Mouse (Mus musculus): Measurements from ENCODE around the gene Lztfl1. TPM values are rescaled to one million over a fixed set of nuclear protein-coding genes. Genes with fewer than 3 reads are reported as not detected.
"Not testable (repeated sequence)": the region's sequence is repeated elsewhere in the genome, so short reads cannot be mapped to it uniquely, and the experiment has no call there.

The Lztfl1 gene
- total RNA-seq, 2 experiments from 2014 or later: 62.4 to 69.3 TPM

DNA sequence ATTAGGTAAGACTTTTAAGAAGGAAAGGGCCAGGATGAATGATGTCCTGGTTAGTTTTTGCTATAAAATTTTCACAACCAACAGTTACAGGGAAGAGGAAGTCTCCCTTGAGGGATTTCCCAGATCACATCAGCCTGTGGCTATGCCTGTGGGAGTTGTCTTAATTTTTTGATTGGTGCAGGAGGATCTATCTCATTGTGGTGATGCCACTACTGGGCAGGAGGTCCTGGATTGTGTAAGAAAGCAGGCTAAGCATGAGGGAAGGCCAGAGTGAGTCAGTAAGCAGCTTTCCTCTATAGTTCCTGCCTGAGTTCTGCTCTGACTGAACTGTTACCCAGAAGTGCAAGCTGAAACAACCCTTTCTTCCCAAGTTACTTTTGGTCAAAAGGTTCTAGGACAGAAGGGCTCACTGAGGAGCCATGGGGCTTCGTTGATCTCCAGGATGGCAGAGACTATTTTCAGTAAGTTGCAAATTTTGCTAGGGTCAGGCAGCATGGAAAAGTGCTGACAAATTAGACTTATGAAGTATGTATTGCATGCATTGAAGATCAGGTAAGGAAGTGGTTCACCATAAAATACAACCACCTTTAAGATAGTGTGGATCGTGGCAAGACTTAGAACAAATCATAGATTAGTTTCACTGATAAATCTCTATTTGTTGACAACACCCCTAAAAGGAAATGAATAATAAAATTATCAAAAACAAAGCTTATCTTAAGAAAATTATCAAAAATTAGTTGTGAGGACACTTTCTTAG is 5.4 kb upstream of the Lztfl1 start:
- TF ChIP-seq CTCF (conservative IDR thresholded peaks at IDR 0.05): no peak
- H3K4me3 ChIP-seq: no peak overlapping the region
- no peak for DNase-seq (ENCODE audit: low spot score in 2 of 2)
- no peak overlapping the region for H3K27ac ChIP-seq

- TF ChIP-seq CTCF (conservative IDR thresholded peaks at IDR 0.05): no peak
- peak overlapping the region; percentile 85; the same call in 1 of the 2 replicates for H3K4me3 ChIP-seq
- no peak overlapping the region for H3K27ac ChIP-seq
- no peak for DNase-seq (ENCODE audit: low spot score in 2 of 2)
These were observed 1.2 kb downstream of the Lztfl1 start for GRCm38 (mm10) chr9:123716301-123716700.

DNA sequence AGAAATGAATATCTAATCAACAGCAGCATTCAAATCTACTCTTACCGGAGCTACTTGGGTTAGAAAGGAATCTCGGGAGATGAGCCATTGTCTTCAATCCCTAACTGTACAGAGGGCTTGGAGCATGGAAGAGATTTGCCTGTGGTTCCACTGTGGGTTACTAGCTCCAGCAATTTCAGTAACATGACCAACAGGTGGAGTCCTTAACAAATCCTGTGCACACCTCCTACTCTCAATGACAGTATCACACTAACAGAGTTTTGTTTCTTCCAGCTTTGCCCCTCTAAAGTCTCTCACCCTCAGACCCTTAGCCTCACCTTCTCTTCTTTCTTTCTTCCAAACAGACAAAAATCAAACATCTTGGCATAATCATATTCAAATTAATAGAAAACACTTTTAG is 4.4 kb downstream of the Lztfl1 start:
- H3K27ac ChIP-seq: no peak overlapping the region
- DNase-seq (ENCODE audit: low spot score in 2 of 2): no peak
- TF ChIP-seq CTCF (conservative IDR thresholded peaks at IDR 0.05): peak; percentile 35
- no peak overlapping the region for H3K4me3 ChIP-seq

- no peak overlapping the region for H3K27ac ChIP-seq
- no peak for DNase-seq (ENCODE audit: low spot score in 2 of 2)
These were observed 8.3 kb downstream of the Lztfl1 start for GRCm38 (mm10) chr9:123709226-123709625.

DNA sequence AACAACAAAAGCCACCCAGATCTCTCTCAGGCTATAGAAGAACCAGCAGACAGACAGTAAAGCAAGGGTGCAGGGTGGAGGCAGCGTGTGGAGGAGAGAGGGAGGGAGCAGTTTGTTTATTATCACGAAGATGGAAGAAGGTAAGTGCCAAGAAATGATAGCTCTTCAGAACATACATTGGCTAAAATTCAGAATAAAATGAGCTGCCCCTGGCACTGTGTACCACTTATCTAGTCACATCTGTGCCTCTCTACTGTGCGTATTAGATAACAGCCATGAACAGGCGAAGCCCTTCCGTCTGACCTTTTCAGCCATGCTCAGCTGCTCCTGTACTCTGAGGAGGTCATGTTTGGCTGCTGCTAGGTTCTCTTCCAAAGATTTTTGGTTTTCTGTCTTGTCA is 15.7 kb downstream of the Lztfl1 start:
- no peak for DNase-seq (ENCODE audit: low spot score in 2 of 2)
- no peak for TF ChIP-seq CTCF (conservative IDR thresholded peaks at IDR 0.05)
- H3K27ac ChIP-seq: no peak overlapping the region
- H3K4me3 ChIP-seq: no peak overlapping the region

More at GRCm38 (mm10) chr9:123709226-123709625, 8.3 kb downstream of the Lztfl1 start:
- H3K4me3 ChIP-seq: no peak overlapping the region
- peak; percentile 64 for TF ChIP-seq CTCF (conservative IDR thresholded peaks at IDR 0.05)

- no peak for TF ChIP-seq CTCF (conservative IDR thresholded peaks at IDR 0.05)
- peak overlapping the region; percentile 47 for H3K27ac ChIP-seq
- no peak overlapping the region for H3K4me3 ChIP-seq
- DNase-seq (ENCODE audit: low spot score in 2 of 2): peak; percentile 42 to 49
These were observed 21.7 kb downstream of the Lztfl1 start for GRCm38 (mm10) chr9:123695634-123696302.

GRCm38 (mm10) chr9:123688227-123688626 is 29.3 kb downstream of the Lztfl1 start:
- H3K27ac ChIP-seq: no peak overlapping the region
- DNase-seq (ENCODE audit: low spot score in 2 of 2): no peak
- TF ChIP-seq CTCF (conservative IDR thresholded peaks at IDR 0.05): no peak
- H3K4me3 ChIP-seq: no peak overlapping the region

DNA sequence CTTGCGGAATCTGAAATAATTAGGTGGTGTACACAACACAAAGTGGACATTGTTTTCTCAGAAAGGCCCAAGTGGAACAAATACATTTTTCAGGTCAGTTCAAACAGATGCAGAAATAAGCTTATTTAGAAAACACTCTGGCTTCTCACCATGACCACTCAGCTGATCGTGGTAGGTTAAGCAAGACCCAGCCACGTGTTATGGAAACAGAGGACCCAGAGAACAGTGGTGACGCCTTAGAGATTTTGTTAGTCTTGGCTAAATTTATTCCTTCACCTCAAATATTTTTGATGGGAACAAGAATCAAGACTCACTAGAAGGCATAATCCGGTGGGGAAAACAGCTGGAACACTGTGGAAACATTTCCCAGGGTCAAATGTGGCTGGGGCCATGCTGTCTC is 31.3 kb downstream of the Lztfl1 start:
- no peak for TF ChIP-seq CTCF (conservative IDR thresholded peaks at IDR 0.05)
- Histone ChIP-seq H3K27ac (no peak overlapping the region), H3K4me3 (no peak overlapping the region)
- no peak for DNase-seq (ENCODE audit: low spot score in 2 of 2)

GRCm38 (mm10) chr9:123683704-123684103 is 33.8 kb downstream of the Lztfl1 start:
- TF ChIP-seq CTCF (conservative IDR thresholded peaks at IDR 0.05): no peak
- H3K27ac ChIP-seq: no peak overlapping the region
- H3K4me3 ChIP-seq: no peak overlapping the region
- DNase-seq (ENCODE audit: low spot score in 2 of 2): no peak

DNA sequence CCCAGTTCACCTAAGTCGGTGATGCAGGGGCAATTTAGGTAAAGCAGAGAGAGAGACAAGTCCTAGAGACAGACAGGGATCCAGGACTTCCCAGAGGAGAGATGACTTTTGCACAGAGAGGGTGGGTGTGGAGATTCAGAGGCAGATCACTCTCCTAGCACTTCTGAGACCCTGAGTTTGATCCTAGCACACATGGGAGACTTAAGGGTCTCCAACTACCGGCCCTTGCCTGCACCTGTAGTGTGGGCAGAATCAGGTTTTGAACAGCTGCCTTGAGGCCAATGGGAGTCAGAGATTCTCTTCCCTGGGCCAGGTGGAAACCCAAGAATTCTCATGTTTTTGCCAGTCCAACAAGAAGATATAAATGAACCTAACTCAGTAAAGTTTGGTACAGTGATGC is 38.3 kb downstream of the Lztfl1 start:
- H3K4me3 ChIP-seq: no peak overlapping the region
- DNase-seq (ENCODE audit: low spot score in 2 of 2): no peak
- no peak for TF ChIP-seq CTCF (conservative IDR thresholded peaks at IDR 0.05)
- no peak overlapping the region; the same call in 1 of the 2 replicates for H3K27ac ChIP-seq

DNA sequence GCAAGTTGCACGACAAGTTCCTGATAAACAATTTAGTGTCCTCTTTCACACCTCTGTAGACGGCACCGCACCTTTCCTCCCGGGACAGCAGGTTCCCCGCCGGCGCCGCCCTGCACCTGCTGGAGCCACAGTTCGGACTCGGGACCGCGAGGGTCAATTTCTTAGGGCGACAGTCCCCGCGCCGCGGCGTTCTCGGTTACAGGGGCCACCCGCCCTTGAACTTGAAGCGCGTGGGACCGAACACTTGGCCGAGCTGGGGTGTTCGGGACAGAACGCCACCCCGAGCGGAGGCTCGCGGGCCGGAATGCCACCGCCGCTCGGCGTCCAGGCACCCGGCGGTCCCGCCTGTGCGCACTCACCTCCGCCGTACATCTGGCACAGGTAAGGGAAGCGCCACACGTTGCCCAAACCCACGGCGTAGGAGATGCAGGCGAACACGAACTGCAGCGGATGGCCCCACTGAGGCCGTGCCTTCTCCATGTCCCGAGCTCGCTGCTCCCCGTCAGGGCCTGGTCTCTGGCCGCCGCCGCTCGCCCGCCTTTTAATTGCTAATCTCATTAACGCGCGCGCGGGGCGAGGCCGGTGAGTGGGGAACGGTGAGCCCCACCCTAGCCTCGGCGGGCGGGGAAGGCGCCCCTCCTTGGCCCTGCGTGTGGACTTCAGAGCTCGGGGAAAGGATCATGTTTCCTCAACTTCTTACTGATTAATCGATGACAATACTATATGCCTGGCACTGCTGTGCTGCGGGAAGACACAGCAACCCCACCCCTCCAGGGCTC is 39.0 kb downstream of the Lztfl1 start, which contains the start of the genes Ccr9 and Slc6a20a:
Gene Ccr9, plus strand, starts transcription at position 113 of the 779 bp plus-strand sequence.
Gene Slc6a20a, minus strand, starts transcription at position 559 of the 779 bp plus-strand sequence.
- peak within 1 kb of the TSS; percentile 36; the same call in 1 of the 2 replicates for H3K27ac ChIP-seq
- no peak for DNase-seq (ENCODE audit: low spot score in 2 of 2)
- H3K4me3 ChIP-seq: peak within 1 kb of the TSS; percentile 48
- TF ChIP-seq CTCF (conservative IDR thresholded peaks at IDR 0.05): no peak

DNA sequence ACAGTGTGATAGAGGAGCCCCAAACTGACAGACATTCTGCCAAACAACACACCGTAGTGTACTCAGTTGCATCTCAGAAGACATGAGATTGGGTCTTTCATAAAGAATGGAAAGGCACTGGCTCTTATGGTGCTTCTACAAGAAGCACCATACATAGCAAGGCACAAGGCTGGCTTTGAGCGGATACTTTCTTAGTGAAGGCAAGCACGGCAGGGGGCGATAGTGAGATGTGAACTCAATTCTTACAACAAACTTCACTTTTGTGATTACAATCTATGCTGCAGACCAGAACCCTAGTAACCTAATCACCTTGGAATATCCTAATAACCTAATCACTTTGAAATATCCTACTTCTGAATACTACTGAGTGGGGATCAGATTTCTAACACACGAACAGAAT is 51.9 kb downstream of the Lztfl1 start:
- no peak overlapping the region for H3K4me3 ChIP-seq
- peak; percentile 76 for TF ChIP-seq CTCF (conservative IDR thresholded peaks at IDR 0.05)
- H3K27ac ChIP-seq: no peak overlapping the region
- peak in 1 of 2 experiments; percentile 25 for DNase-seq (ENCODE audit: low spot score in 2 of 2)

GRCm38 (mm10) chr9:123659986-123660676 is 57.4 kb downstream of the Lztfl1 start:
- not testable (repeated sequence) for H3K27ac ChIP-seq; H3K4me3 ChIP-seq; DNase-seq (ENCODE audit: low spot score in 2 of 2)
